Mouse (Mus musculus): ENCODE measurements around the gene Mdga2.

Mdga2 gene

GRCm38 (mm10) chr12:66679558-66679957 is 542.8 kb downstream of the Mdga2 start:
- DNase-seq, result no peak

DNA sequence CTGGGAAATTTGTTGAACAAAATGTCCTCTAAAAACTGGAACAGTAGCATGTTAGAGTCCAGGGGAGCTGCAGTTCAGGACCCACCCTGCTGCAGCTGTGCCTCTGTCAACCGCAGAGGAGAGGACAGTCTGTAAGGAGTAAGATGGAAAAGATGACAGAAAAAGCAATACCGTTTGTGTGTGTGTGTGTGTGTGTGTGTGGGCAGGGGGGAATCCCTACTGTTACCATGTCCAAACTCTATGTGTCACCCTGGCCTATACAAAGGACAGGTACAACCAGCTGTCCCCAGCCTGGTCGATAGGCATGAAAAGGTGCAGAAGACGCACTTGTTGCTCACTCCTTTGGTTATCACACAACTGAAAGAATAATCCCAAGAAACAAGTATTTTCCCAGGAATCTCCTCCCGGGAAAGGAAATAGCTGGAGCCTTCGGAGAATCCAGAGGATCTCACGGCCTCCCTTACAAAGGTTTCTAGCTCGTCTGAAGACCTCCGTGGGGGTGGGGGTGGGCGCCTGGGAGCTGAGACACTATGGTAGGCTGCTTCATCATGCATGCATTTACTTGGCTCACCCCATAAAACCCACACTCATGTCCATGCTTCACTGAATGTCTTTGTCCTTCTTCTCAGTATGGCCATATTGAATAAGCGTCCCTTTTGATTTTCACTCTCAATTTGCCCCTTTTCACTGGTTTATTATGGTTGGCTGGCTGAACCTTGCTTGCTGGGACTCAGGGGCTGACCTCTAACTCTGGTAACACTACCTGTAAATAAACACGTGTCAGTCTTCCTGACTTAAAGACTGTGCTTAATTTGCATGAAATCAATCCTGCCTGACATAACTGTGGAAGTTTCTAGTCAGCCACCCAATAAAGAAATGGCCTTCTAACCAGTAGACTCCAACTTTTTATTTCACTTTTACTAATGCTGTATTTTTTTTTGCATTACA is 573.5 kb downstream of the Mdga2 start:
- DNase-seq, result no peak

DNA sequence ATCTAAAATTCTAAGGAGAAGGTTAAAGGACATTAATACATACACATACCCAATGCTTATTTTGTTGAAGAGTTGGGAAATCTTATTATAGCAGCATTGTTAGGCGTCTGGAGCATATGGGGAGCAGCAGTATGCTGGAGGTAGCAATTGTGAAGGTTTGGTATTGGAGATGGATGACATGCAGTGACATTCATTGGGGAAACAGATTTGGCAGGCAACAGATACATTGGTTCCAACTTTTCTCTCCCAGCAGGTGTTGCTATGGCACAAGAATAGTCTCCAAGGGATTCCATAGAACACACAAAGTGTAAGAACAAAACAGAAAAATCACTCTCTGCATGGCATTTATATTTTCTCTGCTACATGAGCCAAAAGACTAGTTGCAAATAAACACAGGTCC is 581.9 kb downstream of the Mdga2 start:
- peak; percentile 1 for DNase-seq

DNA sequence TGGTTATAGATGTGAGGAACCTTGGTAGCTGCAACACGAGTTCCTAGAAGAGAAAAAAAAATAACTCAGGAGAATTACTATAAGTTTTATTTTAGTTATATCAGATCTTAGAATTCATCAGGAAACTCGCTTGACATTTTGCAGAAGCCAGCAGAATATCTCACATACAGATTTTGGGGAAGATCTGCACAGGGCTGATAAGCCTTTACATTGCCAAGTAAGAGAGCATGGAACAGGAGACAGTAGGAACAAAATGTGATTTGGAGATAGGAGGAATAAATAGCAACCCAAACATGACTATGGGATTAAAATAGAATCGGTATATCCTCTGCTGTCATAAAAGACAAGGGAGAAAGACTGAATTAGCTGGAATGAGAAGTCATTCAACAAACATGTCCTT is 602.4 kb downstream of the Mdga2 start:
- no peak for DNase-seq

DNA sequence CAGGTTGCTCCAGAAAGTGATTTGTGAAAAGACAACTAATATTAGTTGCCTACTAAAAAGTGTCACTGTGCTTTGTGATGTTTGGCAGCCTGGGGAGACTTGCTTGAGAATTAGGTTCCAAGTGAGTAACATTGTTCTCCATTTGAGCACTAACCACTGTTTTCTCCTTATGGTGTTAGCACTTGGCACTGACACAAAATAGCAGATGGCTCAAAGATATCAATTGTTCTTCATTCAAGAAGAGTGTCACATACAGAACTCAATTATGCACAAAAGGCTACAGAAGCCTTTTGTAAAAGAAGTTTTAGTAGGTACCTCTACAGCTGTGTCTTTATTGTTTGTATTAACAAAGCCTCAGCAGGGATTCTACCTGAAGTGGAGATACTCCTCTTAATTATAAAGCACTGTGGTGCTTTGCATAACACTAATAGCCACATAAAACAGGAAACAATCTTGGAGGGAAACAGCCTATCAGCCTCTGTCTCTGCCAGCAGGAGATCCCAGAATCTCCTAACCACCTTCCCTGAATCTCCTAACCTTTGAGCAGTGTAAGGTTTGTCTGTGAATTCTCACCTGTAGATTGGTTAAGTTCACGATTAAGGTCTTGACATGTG is 630.6 kb downstream of the Mdga2 start:
- no peak for DNase-seq

- no peak for DNase-seq
Measured at GRCm38 (mm10) chr12:66565396-66565795, 657.0 kb downstream of the Mdga2 start.

DNA sequence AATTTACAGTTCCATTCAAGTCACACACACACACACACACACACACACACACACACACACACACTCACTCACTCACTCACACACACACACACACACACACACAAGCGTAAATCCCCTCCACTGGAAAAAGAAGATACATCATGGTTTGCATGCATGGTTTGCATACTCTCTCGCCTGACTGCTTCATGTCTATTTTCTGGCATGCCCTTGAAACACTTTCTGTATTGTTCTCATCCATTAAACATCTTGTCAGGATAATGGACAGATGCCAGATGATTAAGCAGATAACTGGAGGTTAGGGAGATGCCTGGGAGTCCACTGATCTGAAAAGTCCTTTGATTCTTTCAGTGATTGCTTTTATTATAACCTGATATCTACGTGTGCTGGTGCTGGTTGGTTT is 665.5 kb downstream of the Mdga2 start:
- no peak for DNase-seq

GRCm38 (mm10) chr12:66556178-66556820 is 666.0 kb downstream of the Mdga2 start:
- DNase-seq, result no peak

- no peak for DNase-seq
Measured at GRCm38 (mm10) chr12:66524973-66525372, 697.4 kb downstream of the Mdga2 start.

DNA sequence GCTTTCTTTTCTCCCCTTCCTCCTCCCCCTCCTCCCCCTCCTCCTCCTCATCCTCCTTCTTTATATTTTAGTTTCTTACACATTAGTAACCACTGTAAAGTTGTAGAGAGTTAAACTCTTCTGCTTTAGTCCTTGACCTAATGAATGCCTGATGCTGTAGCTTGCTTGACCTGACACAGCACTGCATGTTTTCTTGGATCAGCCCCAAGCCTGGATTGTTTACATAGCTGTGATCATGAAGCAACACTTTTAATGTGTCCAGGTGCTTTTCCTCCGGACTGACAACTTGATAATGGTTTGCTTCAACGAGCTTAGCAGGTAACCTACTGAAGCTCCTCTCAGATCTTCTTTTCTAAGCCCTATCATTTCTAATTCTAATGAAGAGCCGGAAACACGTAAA is 723.1 kb downstream of the Mdga2 start:
- no peak for DNase-seq

DNA sequence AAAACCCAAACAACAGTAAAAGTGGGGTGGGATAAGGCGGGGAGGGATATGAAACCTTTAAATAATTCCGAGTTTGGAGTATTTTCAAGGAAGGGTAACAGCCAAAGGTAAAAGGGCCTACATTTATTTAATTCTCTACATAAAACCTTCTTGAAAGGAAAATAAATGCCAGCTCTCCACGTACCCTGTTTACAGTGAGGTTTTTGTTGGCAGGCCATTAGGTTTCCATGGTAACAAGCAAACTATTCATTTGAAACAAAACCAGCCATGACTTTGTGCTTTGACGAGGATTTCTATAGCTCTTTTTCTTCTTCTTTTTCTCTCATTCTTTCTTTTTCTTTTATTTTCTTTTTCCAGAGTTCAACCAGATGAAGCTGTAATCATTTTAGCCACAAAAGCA is 751.5 kb downstream of the Mdga2 start:
- no peak for DNase-seq

GRCm38 (mm10) chr12:66470243-66470863 is 752.0 kb downstream of the Mdga2 start:
- DNase-seq, result no peak

GRCm38 (mm10) chr12:66465516-66465915 is 756.8 kb downstream of the Mdga2 start:
- no peak for DNase-seq

- DNase-seq, result no peak
Measured at GRCm38 (mm10) chr12:66443340-66443739, 779.0 kb downstream of the Mdga2 start.
